Mouse (Mus musculus) mesoderm, embryonic 11.5 days (tissue): ENCODE results near the gene Ush2a.

Experiments
- DNase-seq: peaks from one replicate; pipeline ENCODE4 v3.0.0-alpha.2; 2012; ENCODE audit warnings: low read depth, low spot score

The Ush2a gene

DNA sequence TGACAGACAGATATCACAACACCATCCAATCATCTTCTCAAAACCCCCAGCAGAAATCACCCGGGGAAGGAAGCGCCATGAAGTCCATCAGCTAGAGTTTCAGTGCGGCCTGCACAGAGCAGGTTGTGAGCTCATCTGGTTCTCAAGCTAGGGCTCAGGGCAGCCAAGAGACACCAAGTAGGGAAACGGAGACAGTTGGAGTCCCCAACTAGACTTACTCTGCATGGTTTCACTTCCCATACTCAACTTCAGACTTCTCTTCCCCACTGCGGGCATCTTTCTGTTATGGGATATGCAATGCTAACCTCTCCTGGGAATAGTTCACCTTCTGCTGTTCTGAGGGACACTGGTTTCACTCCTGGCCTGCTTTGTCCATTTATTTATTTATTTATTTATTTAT, 277.8 kb downstream of the Ush2a start:
- no peak for DNase-seq

DNA sequence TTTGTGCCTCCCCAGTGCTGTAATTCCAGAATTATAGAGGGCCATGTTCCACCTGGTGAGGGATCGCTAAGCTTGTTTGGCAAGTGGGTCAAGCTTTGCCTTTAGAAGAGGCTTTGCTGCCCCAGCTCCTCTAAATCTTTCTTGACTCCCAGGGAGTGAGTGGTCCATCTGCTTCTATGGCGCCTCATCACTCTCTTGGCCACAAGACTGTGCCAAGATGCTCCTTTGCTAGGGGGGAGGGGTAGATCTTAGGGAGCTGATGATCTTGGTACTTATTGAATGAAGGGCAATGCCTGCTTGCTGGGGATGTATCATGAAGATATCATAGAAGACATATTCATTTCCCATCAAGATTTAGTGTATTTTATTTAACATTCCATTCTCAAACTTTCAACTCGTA, 279.7 kb downstream of the Ush2a start:
- no peak for DNase-seq

DNA sequence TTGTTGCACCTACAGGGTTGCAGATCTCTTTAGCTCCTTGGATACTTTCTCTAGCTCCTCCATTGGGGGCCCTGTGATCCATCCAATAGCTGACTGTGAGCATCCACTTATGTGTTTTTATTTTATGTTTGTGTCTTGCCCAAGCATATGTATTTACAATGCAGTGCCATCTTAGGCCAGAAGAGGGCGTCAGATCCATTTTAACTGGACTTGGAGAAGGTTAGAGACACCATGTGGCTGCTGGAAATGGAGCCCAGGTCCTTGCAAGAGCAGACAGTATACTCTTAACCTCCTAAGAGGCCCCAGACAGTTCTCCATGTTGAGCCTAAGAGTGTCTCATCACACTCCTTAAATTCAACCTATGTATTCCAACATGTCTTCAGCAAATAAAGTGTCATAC, 281.5 kb downstream of the Ush2a start:
- DNase-seq = no peak

DNA sequence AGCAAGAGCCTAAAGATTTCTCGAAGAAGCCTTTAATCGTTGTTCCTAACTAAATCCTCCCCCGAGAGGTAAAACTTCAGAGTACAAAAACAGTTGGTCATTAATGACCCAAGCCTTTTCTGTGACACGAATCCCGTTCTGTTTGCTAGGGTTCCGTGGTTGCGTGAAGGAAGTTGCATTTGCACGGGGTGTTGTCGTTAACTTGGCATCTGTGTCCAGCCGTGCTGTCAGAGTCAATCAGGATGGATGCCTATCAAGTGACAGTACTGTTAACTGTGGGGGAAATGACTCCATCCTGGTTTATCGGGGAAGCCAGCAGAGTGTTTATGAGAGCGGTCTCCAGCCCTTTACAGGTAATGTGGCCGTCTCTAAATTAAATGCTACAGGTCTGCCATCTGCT, 287.9 kb downstream of the Ush2a start:
- no peak for DNase-seq

DNA sequence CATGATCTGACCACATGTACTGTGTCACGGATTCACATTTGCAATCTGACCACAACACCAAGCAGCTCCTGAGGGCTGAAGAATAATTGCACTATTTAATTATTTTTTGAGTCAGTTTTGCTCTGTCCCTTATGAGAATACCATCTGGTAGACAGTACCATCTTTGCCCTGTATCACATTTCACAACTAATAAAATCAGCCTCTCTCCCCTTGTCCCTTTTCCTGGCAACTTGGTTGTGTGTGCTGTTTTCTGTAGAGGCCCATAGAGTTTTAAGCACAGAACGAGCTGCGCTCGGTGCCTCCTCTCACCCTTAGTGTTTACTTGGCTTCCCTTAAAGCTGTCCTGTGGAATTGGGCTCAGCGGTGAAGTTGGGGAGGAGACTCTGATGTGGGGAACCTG, 290.0 kb downstream of the Ush2a start:
- DNase-seq = no peak

DNA sequence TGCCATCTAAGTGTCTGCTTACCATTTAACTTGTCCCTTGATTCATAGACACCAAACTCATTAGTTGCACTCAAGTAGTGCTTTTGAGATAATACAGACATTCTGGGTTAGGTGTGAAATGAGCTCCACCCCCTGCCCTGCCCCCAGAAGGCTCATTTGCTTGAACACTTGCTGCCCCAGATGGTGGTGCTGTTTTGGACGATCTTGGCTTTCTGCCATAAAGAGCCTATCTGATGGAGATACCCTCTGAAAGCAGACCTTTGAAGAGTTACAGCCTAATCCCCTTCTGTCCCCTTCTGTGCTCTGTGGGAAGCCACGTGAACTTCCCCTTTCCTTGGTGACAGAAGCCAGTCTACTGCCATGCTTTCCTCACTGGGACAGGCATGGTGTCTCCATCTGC, 297.1 kb downstream of the Ush2a start:
- DNase-seq = no peak

DNA sequence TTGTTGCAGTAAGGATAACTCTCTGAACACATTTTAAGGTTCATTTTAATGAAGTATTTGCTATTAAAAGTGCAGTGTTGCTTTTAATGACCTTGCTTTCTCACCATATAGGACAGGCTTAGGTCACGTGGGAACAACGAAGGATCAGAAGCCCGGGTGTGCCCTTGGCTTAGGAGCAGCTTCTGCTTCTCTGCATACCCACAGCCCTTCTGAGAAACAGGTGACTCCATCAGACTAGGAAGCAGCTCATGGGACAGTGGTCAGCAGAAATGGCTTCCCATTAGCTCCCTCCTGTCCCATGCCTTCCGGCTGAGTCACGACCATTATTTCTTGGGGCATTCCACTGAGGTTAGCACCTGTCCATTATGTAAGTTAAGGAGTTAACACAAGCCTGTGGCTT, 304.4 kb downstream of the Ush2a start:
- DNase-seq = no peak

DNA sequence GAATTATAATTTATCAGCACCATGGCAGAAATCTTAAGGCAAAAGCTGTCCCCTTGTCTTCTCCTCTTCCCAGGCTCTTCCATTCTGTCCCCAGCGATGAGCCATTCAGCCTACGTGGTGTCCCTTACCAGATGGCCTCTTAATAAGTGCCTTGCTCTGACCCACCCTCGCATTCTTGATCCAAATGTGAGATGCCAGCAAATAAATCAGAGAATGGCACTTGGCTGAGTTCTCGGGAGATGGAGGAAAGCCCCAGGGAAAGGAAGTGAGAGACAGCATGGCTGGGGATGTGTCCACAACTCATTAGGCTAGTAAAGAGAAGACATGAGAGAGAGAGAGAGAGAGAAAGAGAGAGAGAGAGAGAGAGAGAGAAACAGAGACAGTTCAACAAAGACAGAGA, 305.7 kb downstream of the Ush2a start:
- DNase-seq = no peak

DNA sequence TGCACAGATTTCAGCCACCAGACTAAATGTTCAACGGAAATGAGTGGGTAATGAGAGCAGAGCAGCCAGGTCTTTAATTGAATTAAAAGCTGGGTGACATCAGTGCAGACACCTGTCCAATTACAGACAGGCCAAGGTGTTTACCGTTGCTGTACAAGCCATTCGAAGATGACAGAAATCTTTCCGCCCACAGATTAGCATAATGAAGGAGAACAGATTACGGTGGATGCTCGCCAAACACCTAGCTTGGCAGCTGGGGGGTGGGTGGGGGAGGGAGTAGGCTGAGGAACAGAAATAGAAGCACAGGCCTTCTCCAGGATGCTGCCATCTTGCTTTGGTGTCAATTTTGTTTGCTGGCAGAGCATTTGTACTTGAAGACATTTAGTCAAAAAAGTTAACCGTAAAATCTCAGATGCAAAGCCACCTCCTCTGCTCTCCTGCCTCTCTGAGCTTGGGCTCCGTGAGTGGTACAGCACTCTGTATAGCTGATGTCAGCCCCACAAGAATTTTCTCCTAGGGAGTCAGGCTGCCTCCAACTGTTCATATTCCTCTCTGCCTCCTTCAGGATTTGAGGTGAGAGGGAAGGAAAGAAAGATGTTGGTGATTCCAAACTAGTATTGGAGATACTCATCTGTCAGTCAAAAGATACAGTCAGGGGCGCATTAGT, 306.6 kb downstream of the Ush2a start:
- no peak for DNase-seq

DNA sequence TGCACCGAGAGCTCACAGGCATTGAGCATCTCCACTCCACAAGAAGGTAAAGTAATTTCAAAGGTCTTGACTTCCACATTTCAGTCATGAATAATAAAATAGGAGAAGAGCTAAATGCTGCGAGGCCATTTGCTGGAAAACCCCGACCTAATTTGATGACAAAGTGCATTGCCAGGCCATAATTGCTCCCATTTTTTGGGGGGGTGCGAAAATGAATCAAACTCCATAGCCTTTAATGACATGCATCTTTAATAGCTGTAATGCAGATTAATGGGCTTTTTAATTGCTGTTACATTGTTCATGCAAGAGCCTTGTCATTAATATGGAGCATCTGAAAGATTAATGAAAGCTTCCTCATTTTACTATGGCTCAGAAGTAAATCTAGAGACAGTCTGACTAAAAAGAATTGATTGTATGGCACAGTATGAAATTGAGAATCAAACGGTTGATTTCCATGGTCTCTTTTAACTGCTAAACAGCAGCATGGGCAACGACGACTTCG, 314.5 kb downstream of the Ush2a start:
- no peak for DNase-seq

DNA sequence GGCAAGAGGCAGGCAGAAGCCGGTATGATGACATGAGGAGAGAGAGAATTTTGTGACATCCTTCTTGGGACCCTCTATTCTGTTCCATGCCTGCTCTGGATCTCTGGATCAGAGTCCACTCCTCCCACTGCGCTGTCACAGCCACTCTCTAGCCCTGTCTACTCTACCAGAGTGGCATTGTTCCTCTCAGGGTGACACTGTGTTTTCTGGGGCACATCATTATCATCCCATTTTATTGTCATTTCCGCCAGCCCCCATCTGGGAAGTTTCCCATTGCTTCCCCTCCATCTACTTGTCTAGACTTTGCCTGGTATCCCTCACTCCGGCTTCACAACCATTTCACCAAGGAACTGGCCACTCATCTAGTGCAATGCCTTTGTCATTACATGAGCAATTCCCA, 315.6 kb downstream of the Ush2a start:
- DNase-seq = no peak

DNA sequence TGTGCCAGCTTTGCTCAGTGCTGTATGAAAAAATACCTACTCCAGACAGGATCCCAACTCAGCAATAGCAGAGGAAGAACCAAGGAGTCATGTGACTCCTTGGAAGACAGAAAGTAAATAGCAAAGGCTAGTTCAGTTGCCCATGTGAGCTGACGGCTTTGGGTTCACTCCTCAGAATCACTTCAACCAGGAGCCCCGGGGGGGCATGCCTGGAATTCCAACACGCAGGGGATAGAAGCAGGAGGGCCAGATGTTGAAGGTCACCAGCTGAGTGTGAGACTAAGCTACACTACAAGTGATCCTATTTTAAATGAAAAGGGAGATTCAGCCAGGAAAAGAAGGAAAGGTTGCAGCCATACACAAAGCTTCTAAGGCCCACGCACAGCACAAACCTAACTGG, 319.3 kb downstream of the Ush2a start:
- peak; percentile 15 for DNase-seq

DNA sequence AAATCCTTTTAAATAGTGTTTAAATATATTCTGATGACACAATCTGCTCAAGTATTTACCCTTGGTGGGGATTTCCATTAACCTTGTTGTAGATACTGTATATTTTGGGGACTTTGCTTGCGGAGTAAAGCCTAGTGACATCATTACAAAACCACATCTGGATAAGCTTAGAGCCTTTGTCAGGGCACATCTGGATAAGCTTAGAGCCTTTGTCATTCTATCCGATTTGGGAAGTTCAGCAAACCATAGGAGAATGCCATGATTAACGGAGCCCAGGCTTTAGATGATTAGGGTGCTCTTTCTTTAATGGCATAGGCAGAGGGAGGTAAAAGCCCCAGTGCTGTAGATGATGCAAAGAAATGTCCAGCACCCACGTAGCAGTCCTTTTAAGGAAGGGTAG, 333.4 kb downstream of the Ush2a start:
- DNase-seq = peak; percentile 29

DNA sequence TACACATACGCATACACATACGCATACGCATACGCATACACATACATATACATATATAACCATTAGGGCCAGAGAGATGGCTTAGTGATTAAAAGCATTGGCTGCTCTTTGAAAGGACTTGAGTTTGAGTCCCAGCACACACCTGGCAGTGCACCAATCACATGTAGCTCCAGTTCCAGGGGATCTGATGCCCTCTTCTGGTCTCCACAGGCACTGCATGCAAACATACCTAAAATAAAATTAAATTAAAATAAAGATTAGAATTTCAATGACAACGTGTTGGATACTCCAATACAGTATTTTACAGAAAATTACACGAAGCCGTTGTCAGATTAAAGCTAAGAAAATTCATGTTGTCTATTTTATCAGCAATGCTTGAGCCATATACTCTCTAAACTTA, 336.2 kb downstream of the Ush2a start:
- no peak for DNase-seq

DNA sequence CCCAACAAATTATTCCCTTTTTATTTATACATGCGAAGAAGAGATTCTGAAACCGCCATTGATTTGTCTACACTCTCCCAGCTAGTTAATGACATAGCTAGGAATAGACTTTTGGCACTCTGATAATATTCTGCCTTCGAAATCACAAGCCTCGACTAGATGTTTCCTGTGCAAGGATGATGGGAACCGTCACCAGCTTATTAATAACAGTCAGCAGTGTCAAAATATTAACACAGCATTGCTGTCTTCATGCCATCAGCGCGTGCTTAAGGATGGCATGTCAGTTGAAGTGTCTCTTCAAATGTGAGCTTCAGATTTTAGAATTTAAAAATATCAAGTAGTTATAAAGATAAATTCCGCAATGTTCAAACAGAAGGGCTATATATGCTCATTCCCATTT, 337.3 kb downstream of the Ush2a start:
- no peak for DNase-seq

DNA sequence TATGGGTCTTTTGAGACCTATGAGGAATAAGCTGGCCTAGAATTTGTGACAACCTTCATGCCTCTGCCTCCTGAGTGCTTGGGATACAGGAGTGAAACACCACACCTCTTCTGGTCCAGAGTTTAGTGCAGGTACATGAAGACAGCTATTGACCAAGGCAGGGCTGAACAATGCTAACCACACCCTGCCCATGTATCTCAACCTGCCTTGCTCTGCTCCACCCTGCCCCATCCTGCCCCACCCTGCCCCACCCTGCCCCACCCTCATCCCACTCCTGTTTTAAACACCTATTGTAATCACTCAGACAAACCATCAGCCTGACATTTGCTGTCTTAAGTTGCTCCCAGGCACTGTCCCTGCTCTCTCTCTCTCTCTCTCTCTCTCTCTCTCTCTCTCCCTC, 344.6 kb downstream of the Ush2a start:
- DNase-seq = no peak

DNA sequence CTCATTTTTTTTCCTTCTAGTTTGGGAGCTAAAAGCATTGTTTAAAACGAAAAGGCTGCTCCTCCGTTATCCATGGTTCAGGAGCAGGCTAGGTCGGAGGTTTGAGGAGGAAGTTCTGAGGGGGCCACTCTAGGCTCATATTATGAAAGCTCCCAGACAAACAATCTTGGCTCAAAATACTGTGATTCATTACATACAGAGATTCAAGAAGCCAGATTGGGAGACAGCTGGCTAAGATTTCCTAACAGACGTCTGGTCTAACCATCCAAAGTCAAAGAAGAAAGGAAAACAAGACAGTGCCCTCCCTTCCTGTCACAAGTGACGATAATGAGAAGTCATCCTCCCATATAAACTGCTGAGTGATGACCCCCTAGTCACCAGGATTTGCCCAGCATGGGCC, 354.7 kb downstream of the Ush2a start:
- DNase-seq = no peak

DNA sequence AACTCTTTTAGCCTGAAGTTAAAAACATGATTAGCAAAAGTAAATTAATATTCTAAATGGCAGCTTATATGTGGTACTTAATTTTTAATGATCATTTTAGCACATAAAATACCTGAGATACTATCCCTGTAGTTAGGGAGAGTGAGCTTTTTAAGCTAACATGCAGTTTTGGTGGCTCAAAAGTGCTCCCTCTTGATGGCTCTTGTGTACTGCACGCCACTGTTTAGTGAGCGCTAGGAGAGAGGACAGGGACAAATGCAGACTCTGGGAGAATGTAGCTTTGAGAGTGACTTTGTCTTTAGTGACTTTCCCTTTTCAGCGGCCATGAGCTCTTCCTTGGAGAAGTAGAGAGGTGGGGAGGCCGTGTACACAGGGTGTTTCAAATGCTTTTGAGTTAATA, 371.9 kb downstream of the Ush2a start:
- peak; percentile 13 for DNase-seq

DNA sequence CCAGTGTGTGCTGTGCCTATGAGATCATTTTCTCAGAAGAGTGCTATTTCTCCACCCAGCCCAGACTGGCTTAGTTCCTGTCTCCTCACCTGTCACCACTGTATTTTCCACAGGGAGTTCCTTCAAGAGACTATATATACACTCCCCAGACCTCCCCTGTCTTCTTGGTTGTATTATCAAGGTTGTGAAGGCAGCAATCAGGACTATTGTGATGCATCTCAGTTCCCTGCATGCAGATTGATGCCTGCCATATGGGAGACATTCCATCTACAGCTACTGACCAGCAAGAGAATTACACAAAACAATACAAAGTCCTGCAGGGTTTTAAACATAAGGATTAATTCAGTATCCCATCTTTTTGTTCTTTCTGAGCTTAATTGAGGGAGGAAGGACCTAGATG, 377.8 kb downstream of the Ush2a start:
- DNase-seq = no peak

DNA sequence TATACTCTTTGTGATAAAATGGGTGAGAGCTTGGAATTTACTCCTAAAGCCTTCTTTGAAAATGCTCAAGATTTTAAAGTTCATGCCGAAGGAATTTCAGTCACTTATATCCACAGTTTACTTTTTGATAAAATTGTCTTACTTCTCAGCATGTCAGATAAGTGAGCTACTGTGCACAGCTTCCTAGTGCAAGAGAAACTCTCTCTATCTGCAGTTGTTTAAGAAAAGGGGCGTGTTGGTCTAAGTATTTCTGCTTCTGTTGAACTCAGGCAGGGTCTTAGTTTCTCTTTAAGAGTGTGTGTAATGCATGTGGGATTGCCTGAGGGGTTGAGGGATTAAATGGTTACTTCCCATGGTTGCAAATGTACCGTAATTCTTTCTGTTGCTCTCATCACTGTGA, 381.3 kb downstream of the Ush2a start:
- no peak for DNase-seq

DNA sequence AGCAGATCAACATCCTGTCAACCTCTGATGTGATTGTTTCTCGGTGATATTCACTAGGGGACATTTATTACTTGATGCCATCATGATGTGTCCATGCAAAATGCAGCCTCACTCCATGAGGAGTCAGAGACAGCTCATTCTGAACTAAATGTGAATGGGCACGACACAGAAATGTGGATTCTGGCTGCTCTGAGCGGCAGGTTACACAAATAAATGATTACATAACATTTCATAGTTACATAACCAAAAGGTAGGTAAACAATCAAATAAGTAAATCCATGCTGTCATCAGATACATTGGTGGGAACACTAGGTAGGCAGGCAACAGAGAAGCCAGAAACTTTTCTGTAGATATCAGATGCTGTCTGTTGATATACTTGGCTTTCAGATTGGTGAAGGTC, 391.2 kb downstream of the Ush2a start:
- DNase-seq = no peak

DNA sequence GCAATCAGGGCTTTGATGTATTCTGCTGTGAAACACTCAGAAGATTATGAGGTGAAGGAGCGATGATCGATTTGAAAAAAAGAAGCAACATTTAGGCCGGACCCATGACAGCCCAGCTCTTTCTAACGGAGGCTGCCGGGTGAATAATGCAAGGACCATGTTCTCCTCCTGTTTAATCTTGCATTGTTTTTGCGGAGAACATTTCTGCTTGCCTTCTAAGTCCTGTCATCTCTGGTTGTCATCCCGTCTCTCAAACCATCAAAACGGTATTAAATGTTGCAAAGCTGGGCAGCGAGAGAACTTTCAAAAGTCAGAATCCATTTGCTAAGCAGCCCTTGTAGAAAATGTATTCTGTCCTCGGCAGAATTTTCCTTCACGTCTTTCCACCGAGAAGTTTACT, 394.3 kb downstream of the Ush2a start:
- DNase-seq = no peak

DNA sequence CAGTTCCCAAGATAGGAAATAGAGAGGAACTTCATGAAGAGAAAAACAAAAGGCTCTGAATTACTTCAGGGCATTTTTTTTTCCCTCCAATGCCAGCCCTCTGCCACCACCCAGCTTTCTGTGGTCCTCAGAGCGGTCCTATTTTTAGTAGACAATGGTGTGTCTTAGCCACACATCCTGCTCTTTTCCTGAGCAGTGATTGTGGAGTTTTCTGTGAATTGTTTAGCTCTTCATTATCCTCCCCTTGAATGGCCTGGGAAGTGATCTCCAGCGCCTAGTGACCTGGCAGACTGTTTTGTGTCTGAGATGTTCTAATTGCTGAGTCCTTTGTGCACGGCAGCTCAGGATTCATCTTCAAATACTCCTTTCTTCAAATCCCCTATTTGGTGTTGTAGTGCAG, 397.3 kb downstream of the Ush2a start:
- DNase-seq = no peak

DNA sequence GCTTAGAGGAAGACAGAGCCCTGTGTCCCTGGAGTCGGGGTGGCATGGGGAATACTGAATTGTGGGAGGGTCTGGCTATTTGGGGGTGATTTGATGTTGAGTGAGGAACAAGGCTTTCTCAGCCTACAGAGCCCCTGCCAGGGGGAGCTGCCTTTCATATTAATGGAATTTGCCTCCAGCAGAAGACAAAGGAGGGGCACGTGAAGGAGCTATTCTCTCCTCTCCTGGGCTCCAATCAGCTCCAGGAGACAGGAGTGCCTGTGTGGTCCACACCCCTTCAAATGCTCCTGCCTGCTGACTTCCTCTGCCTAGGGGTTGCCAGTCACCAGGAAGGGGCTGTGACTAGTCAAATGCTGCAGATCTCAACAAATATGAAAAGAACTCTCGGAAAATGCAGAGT, 398.5 kb downstream of the Ush2a start:
- DNase-seq = peak; percentile 63
